Mouse (Mus musculus) cerebellum, postnatal 25 days (tissue): ENCODE measurements around the gene Sfrp4.
"Not testable (repeated sequence)": the region's sequence is repeated elsewhere in the genome, so short reads cannot be mapped to it uniquely, and the experiment has no call there.

Experiments
- DNase-seq, 2 experiments: peaks; one replicate each; pipeline ENCODE4 v3.0.0; 2021; ENCODE audit warnings: mixed read lengths in 2 of 2

Sfrp4 gene

GRCm38 (mm10) chr13:19622573-19623227, at the start of gene Sfrp4:
Gene Sfrp4 (plus strand): TSS chr13:19623104.
- DNase-seq, result peak in 1 of 2 experiments; percentile 65

GRCm38 (mm10) chr13:19574723-19575122, 48.2 kb upstream of the Sfrp4 start:
- DNase-seq, result not testable (repeated sequence)

- no peak for DNase-seq
Observed at GRCm38 (mm10) chr13:19575947-19576346, 47.0 kb upstream of the Sfrp4 start.

GRCm38 (mm10) chr13:19590996-19591759, 31.7 kb upstream of the Sfrp4 start:
- DNase-seq, result no peak

GRCm38 (mm10) chr13:19595141-19595540, 27.8 kb upstream of the Sfrp4 start:
- DNase-seq, result peak; percentile 25 to 46

DNA sequence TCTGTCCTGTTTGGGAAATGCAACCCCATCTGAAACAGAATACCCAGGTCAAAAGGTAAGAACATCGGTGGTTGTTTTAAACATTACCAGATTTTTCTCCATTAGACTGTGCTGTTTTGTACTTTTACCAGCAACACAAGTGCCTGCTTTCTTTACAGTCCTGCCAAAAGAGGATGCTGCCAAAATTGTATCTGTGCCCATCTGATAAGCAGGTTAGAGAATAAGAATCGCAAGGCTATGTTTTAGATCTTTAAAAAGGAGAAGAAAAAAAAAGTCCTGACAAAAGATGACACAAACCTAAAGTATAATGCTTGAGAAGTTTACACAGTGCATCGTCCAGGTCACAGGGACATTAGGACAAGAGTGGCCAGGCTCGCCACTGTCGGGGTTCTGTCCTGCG, 23.7 kb upstream of the Sfrp4 start:
- DNase-seq, result no peak

DNA sequence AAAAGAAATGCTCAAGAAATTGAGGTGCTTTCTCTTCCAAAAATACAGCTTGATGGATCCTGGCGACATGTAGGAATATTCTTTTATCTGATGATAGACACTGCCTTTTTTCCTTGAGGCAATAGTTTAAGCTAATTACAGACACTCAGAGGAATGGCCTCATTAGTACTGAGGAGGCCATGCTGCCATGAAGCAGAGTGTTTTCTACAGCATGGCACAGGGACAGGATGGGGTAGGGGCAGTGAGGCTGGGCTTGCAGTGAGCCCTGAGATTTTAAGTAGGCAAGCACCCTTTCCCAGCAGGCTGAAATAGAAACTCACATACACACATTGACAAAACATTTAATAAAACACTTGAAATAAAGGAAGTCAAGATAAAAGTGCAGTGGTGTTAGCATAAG, 20.4 kb upstream of the Sfrp4 start:
- no peak for DNase-seq

DNA sequence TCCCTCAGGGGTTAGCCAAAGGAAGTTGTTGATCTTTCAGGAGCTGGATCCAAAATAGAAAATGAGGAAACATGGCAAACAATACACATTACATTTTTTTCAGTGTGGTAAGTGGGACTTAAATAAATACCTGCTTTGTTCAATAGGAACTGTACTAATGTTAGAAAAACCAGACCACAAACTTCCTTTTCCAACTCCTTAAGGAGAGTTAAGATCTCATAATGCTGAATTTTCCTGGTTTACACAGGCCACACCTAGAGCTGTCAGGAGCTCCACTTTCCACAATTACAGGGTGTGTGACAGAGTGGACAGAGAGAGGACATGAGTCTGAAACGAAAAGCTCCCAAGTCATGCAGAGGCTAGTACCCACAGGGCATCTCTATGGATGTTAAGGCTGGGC, 19.2 kb upstream of the Sfrp4 start:
- no peak for DNase-seq

GRCm38 (mm10) chr13:19604916-19605315, 18.0 kb upstream of the Sfrp4 start:
- DNase-seq, result no peak

DNA sequence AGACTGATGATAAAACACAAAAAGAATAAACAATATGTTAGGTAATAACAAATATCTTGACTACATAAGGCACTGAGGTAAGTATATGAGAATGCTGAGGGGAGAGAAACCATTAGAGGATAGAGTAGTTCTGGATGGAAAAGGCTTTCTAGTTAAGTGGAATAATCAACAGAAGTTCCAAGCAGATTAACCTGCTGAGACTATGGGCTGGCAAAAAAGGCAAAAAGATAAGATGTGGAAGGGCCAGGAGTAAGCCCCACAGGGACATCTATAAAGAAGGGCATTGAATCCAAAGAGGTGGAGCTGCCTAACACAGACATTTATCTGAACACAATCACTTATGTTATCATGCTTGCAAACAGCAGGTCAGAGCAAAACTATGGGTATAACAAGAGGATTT, 14.8 kb upstream of the Sfrp4 start:
- DNase-seq, result no peak

DNA sequence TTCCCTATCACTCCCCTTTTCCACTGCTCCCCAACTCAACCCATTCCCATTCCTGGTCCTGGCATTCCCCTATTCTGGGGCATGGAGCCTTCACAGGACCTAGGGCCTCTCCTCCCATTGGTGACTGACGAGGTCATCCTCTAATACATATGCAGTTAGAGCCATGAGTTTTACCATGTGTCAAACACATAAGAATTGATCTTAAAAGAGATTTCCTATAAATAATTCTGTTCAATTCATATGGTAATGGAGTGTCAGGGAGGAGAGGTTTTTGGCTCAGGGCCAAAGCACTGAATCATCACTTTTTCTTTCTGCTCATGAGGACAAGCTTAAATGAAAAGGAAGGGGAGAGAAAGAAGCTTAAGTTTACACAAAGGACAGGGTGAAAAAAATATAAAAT, 10.6 kb upstream of the Sfrp4 start:
- DNase-seq, result peak in 1 of 2 experiments; percentile 63

- no peak for DNase-seq
Observed at GRCm38 (mm10) chr13:19612963-19613362, 9.9 kb upstream of the Sfrp4 start.

GRCm38 (mm10) chr13:19613426-19613825, 9.5 kb upstream of the Sfrp4 start:
- no peak for DNase-seq

DNA sequence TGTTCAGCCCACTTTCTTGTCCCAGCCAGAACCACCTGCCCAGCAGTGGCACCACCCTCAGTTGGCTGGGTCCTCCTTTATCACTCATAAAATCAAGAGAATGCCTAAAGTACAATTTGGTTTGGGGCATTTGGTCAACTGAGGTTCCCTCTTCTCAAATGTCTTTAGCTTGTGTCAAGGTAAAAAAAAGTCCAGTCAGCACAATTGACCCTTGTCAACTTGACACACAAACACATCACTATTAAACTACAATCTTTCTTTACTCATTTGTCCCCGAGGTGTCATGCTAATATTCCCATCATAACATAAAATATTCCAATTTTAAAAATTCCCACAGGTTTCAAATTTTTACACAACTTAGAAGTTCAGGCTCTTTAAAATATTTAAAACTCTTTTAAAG, 8.6 kb upstream of the Sfrp4 start:
- DNase-seq, result no peak

- peak; percentile 47 to 59 for DNase-seq
Observed at GRCm38 (mm10) chr13:19618081-19618480, 4.8 kb upstream of the Sfrp4 start.

- no peak for DNase-seq
Observed at GRCm38 (mm10) chr13:19618841-19619215, 4.1 kb upstream of the Sfrp4 start.

DNA sequence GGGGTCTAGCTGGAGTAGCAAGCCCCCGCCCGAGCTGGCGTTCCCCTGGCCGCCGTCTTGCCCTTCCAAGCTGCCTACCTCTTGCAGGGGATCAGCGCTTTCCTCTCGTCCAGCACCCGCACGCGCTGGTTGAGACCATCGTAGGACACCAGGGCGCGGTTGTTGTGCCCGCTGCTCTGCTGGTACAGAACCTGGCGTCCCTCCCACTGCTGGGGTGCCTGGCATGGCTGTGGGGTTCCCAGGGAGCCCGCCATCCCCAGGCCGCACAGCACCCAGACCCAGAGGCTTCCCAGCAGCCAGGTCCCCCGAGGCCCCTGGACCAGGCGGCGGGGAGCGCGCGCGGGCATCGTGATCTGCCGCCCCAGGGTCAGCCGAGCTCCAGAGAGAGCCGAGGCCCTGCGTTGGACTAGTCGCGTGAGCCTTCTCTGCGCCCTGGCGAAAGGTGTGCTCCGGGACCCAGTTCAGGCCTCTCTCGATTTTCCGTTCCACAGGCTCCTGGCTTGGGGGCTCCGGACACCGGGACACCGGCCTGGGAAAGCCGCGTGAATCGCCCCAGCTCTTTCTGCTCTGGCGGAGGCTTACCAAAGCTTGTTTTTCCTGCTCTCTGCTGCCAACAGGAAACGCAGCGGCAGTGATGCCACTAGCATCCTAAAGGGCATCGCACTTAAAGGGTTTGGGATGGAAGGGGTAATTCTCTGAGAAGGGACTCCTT, 3.5 kb upstream of the Sfrp4 start, which contains the start of gene Epdr1:
TSS of gene Epdr1 (minus strand) at position 712 of the 712 bp plus-strand sequence.
- DNase-seq, result peak; percentile 88 to 89

DNA sequence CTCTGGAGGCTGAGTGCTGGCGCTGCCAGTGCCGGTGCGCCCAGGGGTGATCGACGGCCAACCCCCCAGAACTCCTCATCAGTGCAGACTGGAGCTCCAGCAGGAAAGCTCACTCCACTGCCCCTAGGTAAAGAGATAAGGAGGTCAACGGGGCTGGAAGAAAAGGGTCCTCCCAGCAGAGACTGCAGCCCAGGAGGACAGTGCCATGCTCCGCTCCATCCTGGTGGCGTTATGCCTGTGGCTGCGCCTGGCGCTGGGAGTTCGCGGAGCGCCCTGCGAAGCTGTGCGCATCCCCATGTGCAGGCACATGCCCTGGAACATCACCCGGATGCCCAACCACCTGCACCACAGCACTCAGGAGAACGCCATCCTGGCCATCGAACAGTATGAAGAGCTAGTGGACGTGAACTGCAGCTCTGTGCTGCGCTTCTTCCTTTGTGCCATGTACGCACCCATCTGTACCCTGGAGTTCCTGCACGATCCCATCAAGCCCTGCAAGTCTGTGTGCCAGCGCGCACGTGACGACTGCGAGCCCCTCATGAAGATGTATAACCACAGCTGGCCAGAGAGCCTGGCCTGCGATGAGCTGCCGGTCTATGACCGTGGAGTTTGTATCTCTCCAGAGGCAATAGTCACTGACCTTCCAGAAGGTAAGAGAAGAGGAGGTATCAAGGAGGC, 463 bp downstream of the Sfrp4 start:
- peak; percentile 53 to 62 for DNase-seq

DNA sequence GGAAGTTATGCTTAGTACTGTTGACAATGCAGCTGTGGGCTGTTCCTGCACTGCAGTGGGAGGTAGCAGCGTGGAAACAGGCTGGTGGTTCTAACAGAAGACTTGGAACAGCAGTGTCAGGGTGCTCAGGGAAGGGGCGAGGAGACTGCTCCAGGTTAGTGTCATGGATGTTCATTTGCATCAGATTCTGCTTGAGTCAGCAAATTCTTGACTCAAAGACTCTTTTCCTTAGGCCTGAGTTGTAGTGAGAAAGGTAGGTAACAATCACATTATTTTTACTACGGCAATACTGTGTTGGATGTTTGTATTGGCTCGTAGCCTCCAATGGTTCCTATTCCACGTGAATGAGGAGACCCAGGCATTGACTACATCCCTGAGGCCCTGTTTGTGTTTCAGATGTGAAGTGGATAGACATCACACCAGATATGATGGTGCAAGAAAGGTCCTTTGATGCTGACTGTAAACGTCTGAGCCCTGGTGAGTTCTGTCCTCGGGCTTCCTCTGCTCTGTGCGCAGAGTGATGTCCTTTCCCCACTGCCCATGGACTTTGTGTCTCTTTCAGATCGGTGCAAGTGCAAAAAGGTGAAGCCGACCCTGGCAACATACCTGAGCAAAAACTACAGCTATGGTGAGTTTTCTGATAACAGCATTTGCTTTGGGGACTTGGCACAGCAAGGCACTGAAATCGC, 1.9 kb downstream of the Sfrp4 start:
- no peak for DNase-seq

DNA sequence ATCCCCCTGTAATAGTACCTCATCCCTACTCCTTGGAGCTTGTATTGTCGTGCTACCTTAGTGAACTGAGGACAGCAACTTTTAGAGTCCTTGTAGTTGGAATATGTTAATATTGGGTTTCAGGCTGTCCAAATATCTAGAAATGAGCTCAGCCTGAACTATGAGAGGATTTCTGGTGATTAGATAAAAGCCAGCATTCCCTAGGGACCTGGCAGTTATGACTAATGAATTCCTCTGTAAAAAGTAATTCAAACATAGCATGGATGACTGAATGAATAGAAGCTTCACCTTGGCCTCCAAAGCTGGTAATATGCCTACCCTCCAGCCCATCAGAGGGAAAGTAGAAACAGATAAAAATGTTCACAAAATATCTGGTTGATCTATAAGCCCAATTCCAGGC, 3.6 kb downstream of the Sfrp4 start:
- no peak for DNase-seq

- DNase-seq, result no peak
Observed at GRCm38 (mm10) chr13:19630768-19631709, 8.1 kb downstream of the Sfrp4 start.
